Mouse (Mus musculus): ENCODE data around the gene Ppp1r36.
A peak's percentile ranks its signal among the peaks of the same experiment; 100 is the strongest.
"Not testable (repeated sequence)": the region's sequence is repeated elsewhere in the genome, so short reads cannot be mapped to it uniquely, and the experiment has no call there.

Gene Ppp1r36

DNA sequence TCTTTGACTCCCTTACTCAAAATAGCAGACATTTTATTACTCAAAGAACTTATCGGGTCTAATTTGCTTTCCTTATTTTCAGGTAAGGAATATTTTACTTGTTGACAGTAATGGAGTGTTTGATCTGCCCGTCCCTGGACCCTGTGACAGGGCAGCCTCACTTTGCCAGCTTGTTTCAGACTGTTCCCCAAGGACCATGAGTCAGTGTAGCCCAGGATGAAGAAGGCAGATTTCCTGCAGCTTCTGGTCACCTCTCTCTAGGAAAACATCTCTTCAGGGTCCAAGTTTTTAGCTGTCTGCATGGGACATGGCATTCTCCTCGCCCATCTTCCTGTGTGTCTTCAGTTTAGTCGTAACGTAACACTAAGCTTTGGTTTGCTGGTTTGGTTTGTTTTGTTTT is 20.1 kb upstream of the Ppp1r36 start:
- no peak for DNase-seq (ENCODE audit: low spot score in 2 of 2)

DNA sequence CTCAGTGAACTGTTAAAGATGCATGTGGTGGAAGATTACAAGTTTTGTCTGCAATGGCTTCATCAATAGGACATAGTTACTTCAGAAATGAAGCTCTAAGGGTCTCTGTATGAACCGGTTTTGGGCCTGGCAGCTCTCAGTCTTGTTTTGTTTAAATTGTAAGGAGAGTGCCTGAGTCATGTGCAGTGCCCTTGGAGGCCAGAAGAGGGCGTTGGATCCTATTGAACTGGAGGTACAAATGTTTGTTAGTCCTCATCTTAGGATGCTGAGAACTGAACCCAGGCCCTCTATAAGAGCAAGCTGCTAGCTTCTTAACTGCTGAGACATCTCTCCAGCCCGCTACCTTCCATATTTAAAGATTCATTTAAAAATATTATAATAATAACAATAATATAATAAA is 15.7 kb upstream of the Ppp1r36 start:
- no peak for DNase-seq (ENCODE audit: low spot score in 2 of 2)

DNA sequence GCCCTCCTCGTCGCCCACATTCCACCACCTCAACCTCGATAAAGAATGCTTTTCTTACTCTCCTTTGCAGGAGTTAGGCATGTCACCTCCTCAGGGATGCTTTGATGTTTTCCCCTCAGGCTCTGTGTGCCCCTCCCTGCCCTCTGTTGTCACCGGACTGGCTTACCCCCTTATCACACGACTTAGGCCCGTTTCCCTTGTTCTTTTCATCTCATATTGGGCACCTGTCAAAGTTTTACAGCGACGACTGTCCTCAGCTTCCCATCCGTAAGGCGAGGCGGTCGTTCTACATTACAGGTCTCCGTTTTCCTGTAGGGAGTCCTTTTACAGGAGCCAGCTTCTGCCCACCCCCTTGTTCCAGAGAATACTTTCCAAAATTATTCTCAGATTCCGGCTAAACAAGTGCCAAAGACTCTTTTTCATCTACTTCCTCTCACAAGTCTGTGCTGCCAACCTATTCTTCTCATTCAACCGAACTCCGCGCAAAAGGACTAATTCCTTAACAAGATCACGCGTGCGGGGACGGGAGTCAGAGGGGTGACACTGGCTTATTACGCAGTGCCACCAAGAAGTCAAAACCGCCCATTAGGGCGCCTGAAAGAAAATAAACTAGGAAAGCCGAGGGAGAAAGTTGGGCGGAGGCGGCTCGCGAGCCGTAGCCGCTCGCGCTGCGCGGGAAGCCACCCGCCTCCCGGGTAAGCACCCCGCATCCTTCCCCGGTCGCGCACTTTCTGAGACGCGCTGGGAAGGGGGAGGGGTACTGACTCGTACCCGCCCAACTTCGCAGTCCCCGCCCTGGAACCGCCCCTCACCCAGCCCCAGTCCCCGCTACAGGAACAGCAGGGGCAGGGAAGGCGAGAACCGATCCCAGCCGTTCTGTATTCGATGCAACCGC is 14.1 kb upstream of the Ppp1r36 start:
- DNase-seq (ENCODE audit: low spot score in 2 of 2), result peak in 1 of 2 experiments; percentile 28

DNA sequence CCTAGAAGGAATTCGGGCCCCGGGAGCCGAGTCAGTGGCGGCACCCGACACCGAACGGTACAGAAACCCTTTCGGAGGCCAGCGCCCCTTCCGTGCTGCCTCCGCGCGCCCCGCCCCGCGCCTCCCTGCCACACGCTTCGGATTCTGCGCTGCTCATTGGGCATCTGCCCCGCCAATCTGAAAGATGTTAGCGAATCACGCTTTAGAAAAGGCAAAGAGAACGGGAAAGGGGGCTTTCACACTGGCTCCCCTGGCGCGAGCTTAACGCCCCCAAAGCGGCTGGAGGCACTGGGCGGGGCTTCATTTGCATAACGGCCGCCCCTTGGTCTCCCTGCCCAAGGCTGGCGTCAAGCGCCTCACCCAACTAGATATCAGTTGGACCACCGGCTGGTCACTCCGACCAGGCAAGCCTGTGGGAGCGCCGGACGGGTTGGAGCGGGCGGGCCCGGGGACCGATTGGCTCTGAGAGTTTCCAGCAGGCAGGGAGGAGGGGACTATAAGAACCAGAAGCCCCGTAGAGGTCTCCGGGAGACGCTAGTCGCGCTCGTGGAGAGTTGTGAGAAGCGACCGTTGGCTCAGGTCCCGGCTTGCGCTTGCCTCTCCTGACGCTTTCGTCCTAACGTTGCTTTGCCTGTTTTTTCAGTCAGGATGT is 13.3 kb upstream of the Ppp1r36 start, which contains the start of gene Hspa2:
Gene Hspa2 (plus strand): TSS at position 291 of the 652 bp plus-strand sequence.
- peak; percentile 99 to 100 for DNase-seq (ENCODE audit: low spot score in 2 of 2)

DNA sequence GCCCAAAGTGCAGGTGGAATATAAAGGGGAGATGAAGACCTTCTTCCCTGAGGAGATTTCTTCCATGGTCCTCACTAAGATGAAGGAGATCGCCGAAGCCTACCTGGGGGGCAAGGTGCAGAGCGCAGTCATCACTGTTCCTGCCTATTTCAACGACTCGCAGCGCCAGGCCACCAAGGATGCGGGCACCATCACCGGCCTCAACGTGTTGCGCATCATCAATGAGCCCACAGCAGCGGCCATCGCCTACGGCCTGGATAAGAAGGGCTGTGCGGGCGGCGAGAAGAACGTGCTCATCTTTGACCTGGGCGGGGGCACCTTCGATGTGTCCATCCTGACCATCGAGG is 12.5 kb upstream of the Ppp1r36 start:
- DNase-seq (ENCODE audit: low spot score in 2 of 2), result peak in 1 of 2 experiments; percentile 14

DNA sequence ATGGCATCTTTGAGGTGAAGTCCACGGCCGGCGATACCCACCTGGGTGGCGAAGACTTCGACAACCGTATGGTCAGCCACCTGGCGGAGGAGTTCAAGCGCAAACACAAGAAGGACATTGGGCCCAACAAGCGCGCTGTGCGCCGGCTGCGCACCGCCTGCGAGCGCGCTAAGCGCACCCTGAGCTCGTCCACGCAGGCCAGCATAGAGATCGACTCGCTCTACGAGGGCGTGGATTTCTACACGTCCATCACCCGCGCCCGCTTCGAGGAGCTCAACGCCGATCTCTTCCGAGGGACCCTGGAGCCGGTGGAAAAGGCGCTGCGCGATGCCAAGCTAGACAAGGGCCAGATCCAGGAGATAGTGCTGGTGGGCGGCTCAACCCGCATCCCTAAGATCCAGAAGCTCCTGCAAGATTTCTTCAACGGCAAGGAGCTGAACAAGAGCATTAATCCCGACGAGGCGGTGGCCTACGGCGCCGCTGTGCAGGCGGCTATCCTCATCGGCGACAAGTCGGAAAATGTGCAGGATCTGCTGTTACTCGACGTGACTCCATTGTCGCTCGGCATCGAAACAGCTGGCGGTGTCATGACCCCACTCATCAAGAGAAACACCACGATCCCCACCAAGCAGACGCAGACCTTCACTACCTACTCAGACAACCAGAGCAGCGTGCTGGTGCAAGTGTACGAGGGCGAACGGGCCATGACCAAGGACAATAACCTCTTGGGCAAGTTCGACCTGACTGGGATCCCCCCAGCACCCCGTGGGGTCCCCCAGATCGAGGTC is 12.0 kb upstream of the Ppp1r36 start:
- peak in 1 of 2 experiments; percentile 34 for DNase-seq (ENCODE audit: low spot score in 2 of 2)

DNA sequence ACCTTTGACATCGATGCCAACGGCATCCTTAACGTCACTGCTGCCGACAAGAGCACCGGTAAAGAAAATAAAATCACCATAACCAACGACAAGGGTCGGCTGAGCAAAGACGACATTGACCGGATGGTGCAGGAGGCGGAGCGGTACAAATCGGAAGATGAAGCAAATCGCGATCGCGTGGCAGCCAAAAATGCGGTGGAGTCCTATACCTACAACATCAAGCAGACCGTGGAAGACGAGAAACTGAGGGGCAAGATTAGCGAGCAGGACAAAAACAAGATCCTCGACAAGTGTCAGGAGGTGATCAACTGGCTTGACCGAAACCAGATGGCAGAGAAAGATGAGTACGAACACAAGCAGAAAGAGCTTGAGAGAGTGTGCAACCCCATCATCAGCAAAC is 11.4 kb upstream of the Ppp1r36 start:
- DNase-seq (ENCODE audit: low spot score in 2 of 2), result no peak

DNA sequence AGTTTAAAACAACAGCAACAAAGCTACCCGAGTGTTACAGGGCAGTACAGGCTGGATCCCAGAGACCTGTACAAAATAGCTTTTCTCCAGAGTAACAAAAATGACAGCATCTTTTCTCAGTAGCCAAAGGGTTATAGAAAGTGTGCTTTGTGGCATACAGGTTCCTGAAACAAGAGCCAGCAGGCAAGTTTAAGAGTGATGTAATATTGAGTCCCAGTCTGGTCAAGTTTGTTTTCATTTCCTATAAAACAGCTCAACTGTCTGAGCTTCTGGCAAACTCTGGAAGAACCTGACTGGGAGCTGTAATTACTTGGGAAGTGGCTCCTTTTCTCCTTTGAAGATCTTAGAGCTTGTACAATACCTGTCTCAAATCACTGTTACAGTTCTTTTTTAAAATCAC is 10.2 kb upstream of the Ppp1r36 start:
- DNase-seq (ENCODE audit: low spot score in 2 of 2), result no peak

DNA sequence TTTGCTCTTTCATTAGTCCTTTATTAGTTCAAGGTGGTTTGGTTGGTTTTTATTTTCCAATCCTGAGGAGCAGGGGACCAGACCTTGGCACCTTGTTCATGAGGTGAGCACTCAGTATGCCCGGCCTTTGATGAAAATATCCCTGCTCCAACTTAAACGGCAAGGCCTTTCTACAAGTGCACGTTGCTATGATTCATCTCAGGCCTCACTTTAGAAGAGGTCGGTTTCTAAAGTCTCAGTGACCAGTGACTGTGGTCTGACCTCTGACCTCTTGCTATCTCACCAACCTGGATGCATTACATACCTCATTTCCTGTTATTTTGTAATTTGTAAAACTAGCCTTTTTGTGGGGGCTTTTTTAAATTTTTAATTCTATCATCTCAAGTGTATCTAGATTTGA is 8.2 kb upstream of the Ppp1r36 start:
- DNase-seq (ENCODE audit: low spot score in 2 of 2), result no peak

DNA sequence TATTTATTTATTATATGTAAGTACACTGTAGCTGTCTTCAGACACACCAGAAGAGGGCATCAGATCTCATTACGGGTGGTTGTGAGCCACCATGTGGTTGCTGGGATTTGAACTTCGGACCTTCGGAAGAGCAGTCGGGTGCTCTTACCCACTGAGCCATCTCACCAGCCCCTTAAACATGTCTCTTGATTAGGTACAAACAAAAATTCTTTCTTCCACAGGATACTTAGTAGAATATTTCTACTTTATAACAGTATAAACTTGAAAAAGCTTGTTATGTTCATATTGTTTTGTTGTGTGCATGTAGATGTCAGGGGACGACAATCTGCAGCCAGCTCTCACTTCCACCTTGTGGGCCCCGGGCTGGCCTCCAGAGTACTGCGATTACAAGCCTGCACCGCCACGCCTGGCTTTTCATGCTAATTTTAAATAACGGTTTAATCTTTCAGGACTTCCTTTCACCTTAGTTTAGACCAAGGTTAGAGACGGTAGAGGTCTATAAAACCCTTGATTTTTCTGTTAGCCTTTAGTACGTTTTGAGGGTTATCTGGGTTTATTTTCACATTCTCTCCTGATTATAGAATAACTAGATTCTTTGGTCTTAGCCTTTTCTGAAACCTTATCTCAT is 1.8 kb upstream of the Ppp1r36 start:
- DNase-seq (ENCODE audit: low spot score in 2 of 2), result no peak

DNA sequence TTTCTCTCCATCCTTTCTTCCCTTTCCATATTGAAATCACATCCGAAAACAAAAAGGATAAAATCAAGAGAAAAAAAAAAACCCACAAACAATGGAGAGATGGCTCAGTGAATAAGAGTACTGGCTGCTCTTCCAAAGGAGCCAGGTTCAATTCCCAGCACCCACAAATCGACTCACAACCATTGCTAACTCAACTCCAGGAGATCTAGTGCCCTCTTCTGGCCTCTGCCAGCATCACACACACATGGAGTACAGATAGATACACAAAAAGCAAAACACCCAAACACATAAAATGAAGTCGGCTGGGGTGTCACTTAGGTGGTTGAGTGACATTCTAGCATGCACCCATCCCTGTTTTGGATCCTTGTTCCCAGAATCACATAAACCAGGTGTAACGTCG is 1.0 kb downstream of the Ppp1r36 start:
- no peak for DNase-seq (ENCODE audit: low spot score in 2 of 2)

DNA sequence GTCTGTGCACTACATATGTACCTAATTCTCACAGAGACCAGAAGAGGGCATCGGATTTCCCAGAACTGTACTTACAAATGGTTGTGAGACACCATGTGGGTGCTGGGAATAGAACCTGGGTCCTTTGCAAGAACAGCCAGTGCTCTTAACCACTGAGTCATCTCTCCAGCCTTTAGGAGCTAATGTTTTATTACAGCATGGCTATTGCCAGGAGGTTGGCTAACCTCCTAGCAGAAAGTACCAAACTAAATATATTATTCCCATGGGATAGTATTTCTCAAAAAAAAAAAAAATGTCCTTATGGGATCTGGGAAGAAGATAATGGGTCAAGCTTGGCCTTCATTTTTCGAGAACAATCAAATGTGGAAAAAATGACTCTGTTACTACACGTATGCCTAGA is 7.9 kb downstream of the Ppp1r36 start:
- no peak for DNase-seq (ENCODE audit: low spot score in 2 of 2)

DNA sequence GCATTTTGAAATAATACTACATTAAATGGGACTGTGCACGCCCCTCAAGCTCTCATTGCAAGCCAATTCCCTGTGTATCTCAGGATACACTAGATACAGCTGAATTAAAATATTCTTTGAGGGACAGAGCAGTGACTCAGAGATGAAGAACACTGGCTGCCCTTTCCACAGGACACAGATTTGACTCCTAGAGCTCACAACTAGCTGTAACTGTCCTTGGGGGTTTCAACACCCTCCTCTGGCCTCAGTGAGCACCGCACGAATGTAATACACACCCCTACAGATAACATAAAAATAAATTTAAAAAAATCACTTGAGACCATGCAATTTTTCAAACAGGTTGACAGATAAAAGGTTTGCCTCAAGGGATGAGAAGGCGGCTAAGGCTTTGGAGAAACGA is 10.2 kb downstream of the Ppp1r36 start:
- DNase-seq (ENCODE audit: low spot score in 2 of 2), result no peak

DNA sequence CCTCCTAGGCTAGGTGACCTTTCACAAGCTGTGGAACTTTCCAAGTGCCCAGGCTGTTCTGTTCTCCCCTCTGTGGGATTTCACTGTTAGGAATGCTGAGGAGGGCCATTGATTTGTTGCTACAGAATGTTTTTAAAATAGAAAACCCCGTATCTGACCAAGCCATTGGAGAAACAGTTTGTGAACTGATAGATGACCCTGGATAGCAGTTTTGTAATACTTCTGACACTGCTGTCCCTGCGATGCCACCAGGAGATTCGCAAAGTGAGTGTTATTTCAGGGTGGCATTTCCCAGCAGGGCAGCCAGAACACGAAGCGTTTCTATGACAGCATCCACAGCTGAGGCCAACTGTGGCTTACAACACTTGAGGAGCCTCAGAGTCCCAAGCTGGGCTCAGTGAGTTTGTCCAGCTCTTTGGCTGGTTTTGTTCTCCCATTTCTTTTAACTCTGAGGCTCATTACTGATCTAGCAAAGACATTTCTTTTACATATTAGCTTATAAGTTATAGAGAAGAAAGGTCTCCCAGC is 13.6 kb downstream of the Ppp1r36 start:
- DNase-seq (ENCODE audit: low spot score in 2 of 2), result no peak

DNA sequence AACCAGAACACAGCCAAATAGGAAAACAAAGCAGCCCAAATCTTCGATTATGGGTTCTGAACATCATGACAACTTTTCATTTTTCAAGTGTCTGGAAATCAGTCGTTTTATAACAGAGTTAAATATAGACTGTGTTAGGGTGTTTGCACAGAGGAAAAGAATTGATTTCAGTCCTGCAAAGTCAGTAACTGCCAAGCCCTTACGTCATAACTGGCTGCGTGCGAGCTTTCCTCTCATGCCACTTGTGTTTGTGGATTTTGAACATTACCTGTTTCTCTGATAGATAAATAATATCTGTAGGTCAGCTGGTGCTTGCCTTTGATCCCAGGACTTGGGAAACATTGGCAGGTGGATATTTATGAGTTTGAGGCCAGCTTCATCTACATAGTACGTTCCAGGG is 14.1 kb downstream of the Ppp1r36 start:
- no peak for DNase-seq (ENCODE audit: low spot score in 2 of 2)

DNA sequence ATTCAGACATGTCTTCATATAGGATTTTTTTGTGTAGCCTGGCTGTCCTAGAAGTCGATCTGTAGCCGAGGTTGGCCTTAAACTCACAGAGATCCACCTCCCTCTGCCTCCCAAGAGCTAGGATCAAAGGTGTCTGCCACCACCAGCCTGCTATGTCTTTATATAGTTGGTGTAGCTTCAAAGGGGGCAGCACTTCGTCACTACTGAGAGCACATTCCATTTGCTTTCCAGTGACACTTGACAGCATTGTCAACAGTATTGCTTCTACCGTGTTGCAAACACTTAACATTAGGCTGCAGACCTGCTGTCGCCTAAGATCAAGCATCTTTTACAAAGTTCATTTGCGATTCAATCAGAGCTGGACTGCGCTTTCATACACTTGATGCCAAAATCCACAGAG is 16.8 kb downstream of the Ppp1r36 start:
- DNase-seq (ENCODE audit: low spot score in 2 of 2), result no peak

DNA sequence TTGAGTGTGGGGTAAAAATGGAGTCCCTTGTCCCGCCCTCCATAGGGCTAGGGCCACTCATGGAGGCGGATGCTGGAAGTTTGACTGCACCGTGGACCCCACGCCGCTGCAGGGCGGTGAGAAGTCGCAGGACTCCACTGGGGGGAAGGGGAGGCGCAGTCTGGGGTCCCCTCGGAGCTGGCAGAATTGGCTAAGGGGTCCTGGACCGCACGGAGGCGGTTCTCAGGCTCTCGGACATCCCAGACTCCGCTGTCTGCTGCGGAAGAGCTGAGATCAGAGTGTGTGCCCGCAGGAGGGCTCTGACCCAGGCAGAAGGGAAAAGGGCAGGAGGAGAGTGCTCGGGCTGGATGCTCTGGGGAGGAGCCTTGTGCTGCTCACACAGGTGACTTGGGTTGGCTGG is 17.7 kb downstream of the Ppp1r36 start:
- no peak for DNase-seq (ENCODE audit: low spot score in 2 of 2)

DNA sequence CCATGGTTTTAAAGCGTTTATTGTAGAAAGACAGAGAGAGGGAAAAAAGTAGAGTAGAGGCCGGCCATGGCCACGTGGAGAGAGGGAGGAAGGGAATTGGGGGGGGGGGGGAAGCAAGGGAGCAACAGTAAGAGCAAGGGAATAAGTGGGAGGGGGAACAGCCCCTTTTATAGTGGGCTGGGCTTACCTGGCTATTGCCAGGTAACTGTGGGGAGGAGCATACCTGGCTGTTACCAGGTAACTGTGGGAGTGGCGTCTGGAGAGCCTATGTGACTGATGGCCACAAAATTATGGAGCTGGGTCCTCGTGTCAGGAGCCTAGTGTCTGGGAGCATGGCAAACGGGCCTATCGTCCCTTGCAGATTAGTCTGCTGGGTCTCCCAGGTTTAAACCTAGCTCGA is 18.2 kb downstream of the Ppp1r36 start:
- no peak for DNase-seq (ENCODE audit: low spot score in 2 of 2)

DNA sequence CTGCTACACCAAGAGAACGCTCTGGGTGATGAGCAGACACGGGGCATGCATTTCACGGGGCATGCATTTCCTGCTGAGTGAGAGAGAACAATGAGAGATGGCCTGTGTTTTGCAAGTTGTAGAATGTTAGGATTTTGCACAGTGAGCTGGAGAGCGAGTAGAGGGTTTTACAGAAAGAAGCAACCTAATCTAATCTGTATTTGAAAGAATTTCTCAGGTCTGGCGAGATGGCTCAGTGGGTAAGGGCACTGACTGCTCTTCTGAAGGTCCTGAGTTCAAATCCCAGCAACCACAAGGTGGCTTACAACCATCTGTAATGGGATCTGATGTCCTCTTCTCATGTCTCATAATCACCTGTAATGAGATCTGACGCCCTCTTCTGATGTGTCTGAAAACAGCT is 26.1 kb downstream of the Ppp1r36 start:
- not testable (repeated sequence) for DNase-seq (ENCODE audit: low spot score in 2 of 2)

DNA sequence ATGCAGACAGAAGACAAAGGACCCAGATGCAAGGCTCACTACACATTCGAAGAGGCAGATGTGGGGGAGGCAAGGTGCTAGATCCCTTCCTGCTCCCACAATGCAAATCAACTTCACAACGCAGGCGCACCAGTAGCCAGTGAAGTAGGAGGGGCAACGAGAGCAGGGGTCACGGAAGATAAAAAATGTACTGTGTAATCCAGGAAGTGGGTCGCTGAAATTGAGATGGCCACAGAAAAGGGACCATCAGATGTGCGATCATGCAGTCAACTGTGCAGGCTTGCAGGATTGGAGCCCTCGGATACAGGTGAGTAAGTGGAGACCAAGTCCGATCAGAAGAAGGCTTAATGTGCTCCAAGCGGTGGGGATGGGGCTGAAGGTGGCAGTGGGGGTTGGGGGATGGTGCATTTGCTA is 27.0 kb downstream of the Ppp1r36 start:
- DNase-seq (ENCODE audit: low spot score in 2 of 2), result no peak

DNA sequence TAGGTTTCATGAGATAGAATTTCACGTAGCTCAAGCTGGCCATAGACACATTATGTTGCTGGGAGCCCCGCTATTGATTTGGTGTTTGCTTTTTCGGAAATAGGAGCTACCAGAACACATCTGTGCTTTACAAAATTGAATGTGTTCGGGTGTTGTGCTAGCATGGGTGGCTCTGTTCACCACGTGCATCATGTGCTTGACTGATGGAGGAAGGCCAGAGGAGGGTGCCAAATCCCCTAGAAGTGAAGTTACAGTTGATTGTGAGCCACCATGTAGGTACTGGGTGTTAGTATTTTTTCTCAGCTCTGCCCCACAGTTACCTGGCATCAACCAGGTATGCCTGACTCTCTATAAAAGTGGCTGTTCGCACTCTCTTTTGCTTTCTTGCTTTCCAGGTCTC is 27.5 kb downstream of the Ppp1r36 start:
- no peak for DNase-seq (ENCODE audit: low spot score in 2 of 2)

DNA sequence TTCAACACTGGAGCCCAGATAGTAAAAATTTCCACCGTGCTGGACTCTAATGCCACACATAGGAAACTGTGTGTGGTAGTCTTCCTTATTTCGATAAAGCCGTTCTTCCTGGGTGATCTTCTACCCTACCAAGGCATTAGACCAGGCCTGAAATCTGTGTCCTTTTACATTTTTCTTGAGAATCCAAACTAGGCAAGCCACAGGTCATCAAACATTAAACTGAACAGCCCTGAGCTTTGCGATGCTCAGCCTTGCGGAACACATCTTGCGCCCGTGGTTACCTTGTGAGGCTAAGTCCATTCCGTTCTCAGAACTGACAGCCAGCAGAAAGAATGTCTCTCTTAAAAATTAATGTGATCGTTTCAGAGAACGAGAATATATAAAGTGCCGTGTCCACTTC is 28.9 kb downstream of the Ppp1r36 start:
- DNase-seq (ENCODE audit: low spot score in 2 of 2), result no peak
